Mouse (Mus musculus) thymus, adult 2 months (tissue): Measurements from ENCODE around the gene Slc25a30.

Experiments
- CTCF ChIP-seq: fragments of 200-500 bp; IDR thresholded peaks from 2 replicates; pipeline ENCODE4 v1.5.1; 2012; ENCODE audit warnings: mild to moderate bottlenecking, control low read depth, low read length, moderate library complexity, borderline replicate concordance; ENCODE audit not compliant: control insufficient read depth, poor library complexity, insufficient read depth; ENCODE audit errors: extremely low read depth
- POLR2A ChIP-seq: fragments of 200-500 bp; IDR thresholded peaks from 2 replicates; pipeline ENCODE4 v1.6.1; 2012; ENCODE audit warnings: mild to moderate bottlenecking, low read length, control low read depth, moderate library complexity; ENCODE audit not compliant: control insufficient read depth, poor library complexity, insufficient read depth; ENCODE audit errors: extremely low read depth

DNA sequence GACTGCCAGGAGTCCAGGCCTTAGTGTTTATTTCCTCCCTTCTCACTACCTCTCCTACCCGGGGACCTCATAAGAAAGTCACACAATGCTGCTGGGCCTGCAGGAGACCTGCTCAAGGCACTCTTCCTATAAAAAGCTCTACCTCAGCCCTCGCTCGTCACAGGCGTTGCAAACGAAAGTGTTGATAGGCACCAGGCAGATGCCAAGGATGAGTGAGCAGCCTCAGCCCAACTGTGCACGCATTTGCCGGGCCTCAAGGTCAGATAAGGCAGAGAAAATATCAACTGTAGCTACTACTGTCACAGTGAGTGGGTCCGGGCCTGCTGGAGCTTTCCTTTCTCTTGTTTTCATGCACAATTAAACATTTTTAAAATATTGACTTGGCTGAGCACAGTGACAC, 13.4 kb downstream of the Slc25a30 start:
- TF ChIP-seq CTCF = no peak
- no peak for TF ChIP-seq POLR2A
